Mouse (Mus musculus): Measurements from ENCODE around the gene Kcnq4.

Gene Kcnq4

GRCm38 (mm10) chr4:120725516-120726090 lies 22.8 kb downstream of the Kcnq4 start:
- DNase-seq (ENCODE audit: low read depth, low spot score), result no peak

GRCm38 (mm10) chr4:120721574-120721973 lies 26.8 kb downstream of the Kcnq4 start:
- peak; percentile 61 for DNase-seq (ENCODE audit: low read depth, low spot score)

GRCm38 (mm10) chr4:120719152-120719551 lies 29.3 kb downstream of the Kcnq4 start:
- DNase-seq (ENCODE audit: low read depth, low spot score), result no peak

- DNase-seq (ENCODE audit: low read depth, low spot score), result no peak
Measured at GRCm38 (mm10) chr4:120717591-120717990, 30.8 kb downstream of the Kcnq4 start.

GRCm38 (mm10) chr4:120716765-120717164 lies 31.6 kb downstream of the Kcnq4 start:
- DNase-seq (ENCODE audit: low read depth, low spot score), result no peak

GRCm38 (mm10) chr4:120716141-120716571 lies 32.3 kb downstream of the Kcnq4 start:
- DNase-seq (ENCODE audit: low read depth, low spot score), result no peak

GRCm38 (mm10) chr4:120713856-120714497 lies 34.4 kb downstream of the Kcnq4 start:
- no peak for DNase-seq (ENCODE audit: low read depth, low spot score)

- DNase-seq (ENCODE audit: low read depth, low spot score), result no peak
Measured at GRCm38 (mm10) chr4:120713021-120713420, 35.4 kb downstream of the Kcnq4 start.

GRCm38 (mm10) chr4:120712236-120712635 lies 36.2 kb downstream of the Kcnq4 start:
- DNase-seq (ENCODE audit: low read depth, low spot score), result no peak

GRCm38 (mm10) chr4:120702511-120702910 lies 45.9 kb downstream of the Kcnq4 start:
- no peak for DNase-seq (ENCODE audit: low read depth, low spot score)

- no peak for DNase-seq (ENCODE audit: low read depth, low spot score)
Measured at GRCm38 (mm10) chr4:120702056-120702455, 46.4 kb downstream of the Kcnq4 start.

- DNase-seq (ENCODE audit: low read depth, low spot score), result no peak
Measured at GRCm38 (mm10) chr4:120701180-120701579, 47.2 kb downstream of the Kcnq4 start.

- no peak for DNase-seq (ENCODE audit: low read depth, low spot score)
Measured at GRCm38 (mm10) chr4:120697799-120698484, 50.5 kb downstream of the Kcnq4 start.

- no peak for DNase-seq (ENCODE audit: low read depth, low spot score)
Measured at GRCm38 (mm10) chr4:120697353-120697752, 51.1 kb downstream of the Kcnq4 start.

- DNase-seq (ENCODE audit: low read depth, low spot score), result no peak
Measured at GRCm38 (mm10) chr4:120692717-120693116, 55.7 kb downstream of the Kcnq4 start.

- no peak for DNase-seq (ENCODE audit: low read depth, low spot score)
Measured at GRCm38 (mm10) chr4:120689317-120689716, 59.1 kb downstream of the Kcnq4 start.

- no peak for DNase-seq (ENCODE audit: low read depth, low spot score)
Measured at GRCm38 (mm10) chr4:120687282-120687681, 61.1 kb downstream of the Kcnq4 start.

GRCm38 (mm10) chr4:120683278-120683997 lies 65.0 kb downstream of the Kcnq4 start:
- DNase-seq (ENCODE audit: low read depth, low spot score), result no peak

- peak; percentile 47 for DNase-seq (ENCODE audit: low read depth, low spot score)
Measured at GRCm38 (mm10) chr4:120682168-120682567, 66.2 kb downstream of the Kcnq4 start.

- no peak for DNase-seq (ENCODE audit: low read depth, low spot score)
Measured at GRCm38 (mm10) chr4:120680953-120681352, 67.5 kb downstream of the Kcnq4 start.

- no peak for DNase-seq (ENCODE audit: low read depth, low spot score)
Measured at GRCm38 (mm10) chr4:120675640-120676039, 72.8 kb downstream of the Kcnq4 start.

- DNase-seq (ENCODE audit: low read depth, low spot score), result no peak
Measured at GRCm38 (mm10) chr4:120674775-120675451, 73.5 kb downstream of the Kcnq4 start.

Data from retina, postnatal 7 days (tissue).